Mouse (Mus musculus): ENCODE measurements around the gene Evx2.

- TF ChIP-seq CTCF (IDR thresholded peaks at IDR 0.05; ENCODE audit: low read depth, low read length): no peak
- TF ChIP-seq POLR2A (IDR thresholded peaks at IDR 0.05; ENCODE audit: borderline replicate concordance, low read depth, low read length): no peak
Observed at GRCm38 (mm10) chr2:74670632-74671188, 11.4 kb upstream of the Evx2 start.
